Mouse (Mus musculus): ENCODE results near the gene Ttll5. TPM values are rescaled to one million over a fixed set of nuclear protein-coding genes. Genes with fewer than 3 reads are reported as not detected.

Gene Ttll5
- polyA plus RNA-seq, 1 experiment, result 7.3 TPM

DNA sequence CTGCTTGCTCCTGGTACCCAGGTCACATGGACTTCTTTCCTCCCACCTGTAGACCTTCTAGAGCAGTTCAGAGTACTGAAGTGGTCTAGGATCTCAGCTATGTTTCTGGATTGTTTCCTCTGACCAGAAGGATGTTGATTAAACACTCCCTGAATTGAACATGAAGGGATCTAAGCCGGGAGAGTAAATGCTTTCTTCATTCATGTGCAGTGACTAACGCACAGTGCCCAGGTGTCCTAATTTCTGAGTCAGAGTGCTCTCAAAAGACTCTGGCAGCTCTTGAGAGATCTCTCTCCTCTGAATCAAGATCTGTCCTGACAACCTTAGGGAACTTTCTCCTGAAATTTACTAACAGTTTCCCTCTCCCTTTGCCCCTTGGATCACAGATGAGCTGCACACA is 187.7 kb downstream of the Ttll5 start:
- DNase-seq (ENCODE audit: low spot score), result no peak

DNA sequence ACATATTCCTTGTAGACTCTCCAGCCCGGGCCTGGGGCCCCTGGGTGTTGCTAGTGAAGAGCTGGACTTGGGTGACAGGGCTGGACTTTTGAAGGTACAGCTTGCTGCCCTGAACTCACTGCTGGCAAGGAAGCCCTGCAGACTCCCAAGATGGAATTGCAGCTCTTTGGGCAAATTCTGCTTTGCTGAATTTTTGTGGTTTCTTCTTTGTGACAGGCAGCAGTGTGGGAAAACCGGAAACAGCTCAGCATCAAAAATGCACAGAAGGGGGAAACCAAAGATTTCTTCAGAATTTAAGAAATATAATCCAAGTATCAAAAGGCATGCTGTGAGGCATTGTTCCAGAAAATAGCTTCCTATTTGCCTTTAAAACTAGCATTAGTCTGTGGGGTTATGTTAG is 189.7 kb downstream of the Ttll5 start:
- DNase-seq (ENCODE audit: low spot score), result no peak

DNA sequence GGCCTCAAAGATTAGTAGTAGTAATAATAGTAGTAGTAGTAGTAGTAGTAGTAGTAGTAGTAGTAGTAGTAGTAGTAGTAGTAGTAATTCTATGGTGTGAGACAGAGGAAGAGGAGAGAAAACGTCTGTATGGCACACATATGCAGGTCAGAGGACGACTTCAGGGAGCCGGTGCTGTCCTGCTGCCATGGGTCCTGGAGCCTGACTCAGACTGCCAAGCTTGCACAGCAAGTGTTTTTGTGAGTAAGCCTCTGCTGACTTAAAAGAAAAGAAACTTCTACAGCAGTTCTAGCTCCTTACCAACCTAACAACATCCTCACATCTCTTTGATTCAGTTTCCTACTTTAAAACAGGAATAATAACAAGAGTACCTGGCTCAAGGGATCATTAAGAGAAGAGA is 190.2 kb downstream of the Ttll5 start:
- DNase-seq (ENCODE audit: low spot score), result no peak

DNA sequence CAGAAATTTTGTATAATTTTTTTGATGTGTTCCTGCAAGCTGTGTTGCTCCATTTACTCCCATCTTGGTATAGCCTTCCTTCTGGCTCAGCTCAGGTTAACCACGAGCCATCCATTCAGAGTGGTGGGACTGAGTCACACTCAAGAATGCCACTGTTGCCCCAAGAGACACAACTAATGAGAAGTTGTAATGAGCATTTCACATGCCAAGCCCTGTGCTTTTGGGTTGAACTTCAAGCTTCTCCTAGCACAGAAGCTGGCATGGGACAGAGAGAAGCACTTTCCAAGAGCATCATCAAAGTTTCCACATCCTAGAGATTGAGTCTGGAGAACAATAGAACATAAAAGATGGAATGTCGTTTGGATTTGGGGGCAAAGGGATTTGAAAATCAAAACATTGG is 190.7 kb downstream of the Ttll5 start:
- no peak for DNase-seq (ENCODE audit: low spot score)

DNA sequence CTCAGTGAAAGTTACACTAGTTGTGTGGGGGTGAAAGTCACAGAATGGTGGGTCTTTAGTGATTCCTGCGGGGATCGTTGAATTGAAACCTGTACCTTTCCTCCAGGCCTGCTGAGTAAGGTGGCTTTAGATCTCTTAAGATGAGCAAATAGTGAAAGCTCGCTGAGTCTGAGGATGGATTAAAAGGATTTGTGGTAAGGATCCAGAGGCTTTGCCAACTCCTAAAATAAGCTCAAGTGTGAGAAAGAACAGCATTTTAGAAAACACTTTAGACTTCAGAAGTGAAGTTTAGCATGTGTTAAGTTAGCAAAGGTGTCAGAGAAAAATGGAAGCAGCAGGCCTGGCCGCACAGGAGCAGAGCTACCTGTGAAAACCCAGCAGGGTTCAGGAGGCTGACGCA is 192.9 kb downstream of the Ttll5 start:
- no peak for DNase-seq (ENCODE audit: low spot score)

DNA sequence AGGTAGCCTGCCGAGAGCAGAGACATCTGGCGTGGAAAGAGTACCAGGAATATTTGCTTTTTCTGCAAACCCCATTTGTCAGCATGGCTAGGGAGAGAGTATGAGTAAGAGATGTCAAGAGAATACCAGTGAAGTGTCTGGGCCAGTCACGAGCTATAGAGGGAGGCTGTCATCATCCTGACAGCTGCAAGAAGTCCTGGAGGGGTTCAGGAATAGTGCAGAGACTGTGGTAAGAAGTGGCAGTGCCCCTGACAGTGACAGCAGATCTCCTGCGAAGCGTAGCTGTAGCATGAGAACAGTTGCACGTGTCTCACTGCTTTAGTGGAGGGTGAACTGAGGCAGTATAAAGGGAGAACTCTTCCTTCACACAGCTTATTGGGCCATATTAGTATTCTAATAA is 197.1 kb downstream of the Ttll5 start:
- DNase-seq (ENCODE audit: low spot score), result no peak

DNA sequence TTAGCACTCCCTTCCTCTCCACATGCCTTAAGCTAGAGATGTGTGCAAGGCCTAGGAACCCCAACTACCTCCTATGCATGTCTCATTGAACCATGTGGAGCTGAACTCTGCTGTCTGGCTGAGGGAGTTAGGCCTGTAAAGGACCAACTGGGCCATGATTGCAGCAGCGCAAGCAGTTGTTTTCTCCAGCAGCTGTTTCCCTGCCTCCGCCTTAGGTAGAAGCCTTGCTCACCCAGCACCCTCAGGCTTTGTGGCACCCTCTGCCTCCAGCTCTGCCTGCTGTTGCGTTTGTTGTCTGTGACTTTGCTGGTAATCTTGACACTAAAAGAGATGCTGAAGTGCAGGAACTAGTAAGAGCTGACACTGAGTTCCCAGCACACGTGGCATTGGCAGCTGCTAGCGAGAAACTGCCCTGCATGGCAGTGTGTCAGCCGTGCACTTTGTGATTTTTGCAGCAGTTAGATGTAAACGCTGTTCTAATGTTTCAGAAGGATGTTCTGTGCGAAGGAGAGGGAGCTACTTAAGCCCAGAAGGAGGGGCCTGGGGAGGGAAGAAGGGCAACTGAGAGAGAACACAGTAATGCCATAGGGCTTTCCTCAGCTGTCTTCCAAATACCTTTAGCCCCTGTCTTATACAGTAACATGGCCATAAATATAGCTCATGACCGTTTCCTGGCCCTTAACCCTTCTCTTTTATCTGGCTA is 198.0 kb downstream of the Ttll5 start:
- DNase-seq (ENCODE audit: low spot score), result no peak

DNA sequence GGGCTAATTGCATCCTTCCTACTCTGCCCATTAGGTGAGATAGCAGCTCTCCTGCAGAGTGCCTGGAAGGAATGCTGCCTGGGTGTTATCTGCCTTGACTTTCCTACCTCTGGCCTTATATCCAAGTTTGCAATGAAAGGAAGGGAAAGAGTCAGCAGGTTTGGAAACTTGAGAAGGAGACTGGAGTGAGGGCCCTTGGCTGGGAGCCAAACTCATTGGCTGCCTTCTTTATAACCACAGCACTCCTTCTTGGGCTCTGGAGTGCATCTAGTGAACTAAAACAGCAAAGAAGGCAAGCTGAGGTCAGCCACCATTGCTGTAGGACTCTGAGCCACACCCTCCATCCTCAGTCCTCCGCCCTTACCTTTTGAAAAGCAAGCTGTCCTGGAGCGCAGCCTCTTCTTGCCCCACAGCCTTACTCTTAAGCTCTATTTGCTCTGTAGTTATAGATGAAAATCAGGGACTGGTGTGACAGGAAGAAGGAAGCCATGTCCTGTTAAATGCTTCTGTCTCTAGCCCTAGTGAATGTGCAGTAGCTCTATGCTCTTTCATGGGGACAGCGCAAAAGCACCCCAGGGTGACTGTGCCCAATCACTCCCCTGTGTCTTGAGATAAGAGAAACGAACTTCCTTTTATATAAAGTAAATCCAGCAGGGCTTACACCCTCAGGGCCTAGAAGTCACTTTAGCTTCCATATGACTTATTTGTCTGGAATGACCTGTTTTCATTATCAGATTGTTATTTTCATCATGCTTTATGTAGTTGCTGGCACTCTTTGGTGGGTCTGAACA is 198.8 kb downstream of the Ttll5 start:
- DNase-seq (ENCODE audit: low spot score), result no peak

DNA sequence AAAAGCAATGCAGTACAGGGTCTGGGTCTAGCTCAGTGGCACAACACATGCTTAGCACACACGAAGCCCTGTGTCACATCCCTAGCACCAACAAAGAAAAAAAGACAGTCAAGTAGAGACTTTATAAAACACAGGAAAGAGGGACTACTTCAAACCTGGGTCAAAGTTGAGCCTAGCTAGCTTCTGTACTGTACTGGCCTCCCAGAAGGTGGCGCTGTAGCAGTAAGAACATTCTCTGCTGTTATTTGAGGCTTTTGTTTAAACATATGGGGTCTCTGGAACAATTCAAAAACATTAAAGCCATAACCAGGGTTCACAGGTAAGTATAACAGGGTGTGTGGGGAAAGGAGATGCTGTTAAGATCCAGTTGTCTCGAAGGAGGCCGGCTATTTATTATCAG is 200.0 kb downstream of the Ttll5 start:
- no peak for DNase-seq (ENCODE audit: low spot score)

DNA sequence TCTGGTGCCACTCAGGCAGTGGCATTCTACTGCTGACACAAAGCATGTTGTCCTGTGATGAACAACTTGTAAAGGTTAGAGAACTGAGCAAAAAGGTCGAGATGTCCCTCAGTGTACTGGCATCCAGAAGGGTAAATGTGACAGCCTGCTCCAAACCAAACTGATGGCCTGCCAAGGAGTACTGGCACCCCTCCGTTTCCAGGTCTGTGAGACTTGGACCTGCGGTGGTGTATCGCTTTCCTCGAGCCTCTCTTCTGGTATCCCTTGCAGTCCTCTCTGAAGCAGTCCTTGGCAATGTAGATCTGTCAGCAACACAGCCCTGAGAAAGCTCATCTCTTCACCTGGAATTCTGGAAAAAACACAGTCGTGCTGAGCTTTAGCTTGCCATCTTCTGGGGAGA is 201.0 kb downstream of the Ttll5 start:
- no peak for DNase-seq (ENCODE audit: low spot score)

DNA sequence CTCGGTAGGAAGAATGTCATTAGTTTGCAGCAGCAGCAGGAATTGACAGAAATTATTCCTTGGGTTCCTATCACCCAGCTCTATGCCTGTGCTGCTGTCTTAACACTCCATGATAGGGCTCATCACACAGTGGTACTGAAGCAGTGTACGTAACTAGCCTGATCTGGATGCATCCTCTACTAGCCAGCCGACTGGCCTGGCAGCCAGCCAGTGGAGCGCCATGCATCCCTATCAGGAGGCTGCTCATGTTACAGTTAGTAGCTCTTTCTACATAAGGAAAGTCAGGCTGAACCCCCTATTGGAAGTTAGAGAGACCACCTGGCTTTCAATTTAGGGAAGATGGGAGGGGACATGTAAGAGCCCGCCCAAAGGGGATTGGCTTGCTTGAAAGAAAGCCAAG is 202.5 kb downstream of the Ttll5 start:
- DNase-seq (ENCODE audit: low spot score), result no peak

DNA sequence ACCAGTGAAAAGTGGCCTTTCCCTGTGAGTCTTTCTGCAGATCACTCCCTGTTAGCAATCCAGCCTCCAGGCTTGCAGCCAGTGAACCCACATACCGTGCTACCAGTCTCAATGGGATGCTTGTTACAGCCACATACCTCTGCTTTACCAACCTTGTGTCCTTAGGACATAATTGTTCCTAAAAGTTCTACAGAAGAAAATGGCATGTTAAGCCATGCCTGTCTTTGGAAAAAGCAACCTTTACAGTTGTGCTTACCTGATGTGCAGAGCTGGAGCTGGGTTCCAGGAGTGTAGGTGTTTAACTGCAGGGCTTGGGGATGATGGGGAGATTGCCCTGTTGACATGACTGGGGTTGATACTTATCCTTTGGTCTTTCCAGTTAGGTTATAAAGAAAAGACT is 203.3 kb downstream of the Ttll5 start:
- DNase-seq (ENCODE audit: low spot score), result no peak

DNA sequence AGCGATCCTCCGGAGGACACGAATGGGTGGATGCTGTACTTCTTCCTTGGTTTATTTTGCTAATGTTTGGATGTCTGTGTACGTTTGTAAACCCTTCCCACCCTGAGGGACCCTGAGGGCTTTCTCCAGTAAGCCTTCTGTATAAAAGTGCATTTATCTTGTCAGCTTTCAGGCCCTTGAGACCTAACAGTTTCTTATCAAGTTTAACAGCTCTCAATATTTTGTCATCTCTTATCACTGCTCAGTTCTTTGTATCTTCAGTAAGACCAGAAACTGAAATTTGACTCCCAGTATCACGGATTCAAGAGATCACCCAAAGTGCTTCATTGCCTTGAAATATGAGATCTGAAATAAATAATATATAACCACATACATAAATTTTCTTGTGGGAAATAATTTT is 206.5 kb downstream of the Ttll5 start:
- DNase-seq (ENCODE audit: low spot score), result no peak

DNA sequence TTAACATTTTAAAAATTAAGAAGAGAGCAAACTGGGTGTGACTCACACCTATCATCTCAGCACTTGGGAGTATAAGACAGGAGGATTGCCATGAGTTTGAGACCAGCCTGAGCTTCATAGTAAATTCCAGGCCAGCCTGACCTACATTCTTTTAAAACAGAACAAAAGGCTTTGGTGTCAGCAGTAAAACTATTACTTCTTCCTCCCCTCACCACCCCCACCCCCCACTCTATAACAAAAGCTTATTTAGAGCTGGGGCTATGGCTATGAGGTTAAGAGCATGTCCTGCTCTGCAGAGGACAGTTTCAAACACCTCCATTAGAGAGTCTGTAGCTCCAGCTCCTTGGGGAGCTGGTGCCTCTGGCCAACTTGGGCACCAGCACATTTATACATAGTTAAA is 211.1 kb downstream of the Ttll5 start:
- no peak for DNase-seq (ENCODE audit: low spot score)

DNA sequence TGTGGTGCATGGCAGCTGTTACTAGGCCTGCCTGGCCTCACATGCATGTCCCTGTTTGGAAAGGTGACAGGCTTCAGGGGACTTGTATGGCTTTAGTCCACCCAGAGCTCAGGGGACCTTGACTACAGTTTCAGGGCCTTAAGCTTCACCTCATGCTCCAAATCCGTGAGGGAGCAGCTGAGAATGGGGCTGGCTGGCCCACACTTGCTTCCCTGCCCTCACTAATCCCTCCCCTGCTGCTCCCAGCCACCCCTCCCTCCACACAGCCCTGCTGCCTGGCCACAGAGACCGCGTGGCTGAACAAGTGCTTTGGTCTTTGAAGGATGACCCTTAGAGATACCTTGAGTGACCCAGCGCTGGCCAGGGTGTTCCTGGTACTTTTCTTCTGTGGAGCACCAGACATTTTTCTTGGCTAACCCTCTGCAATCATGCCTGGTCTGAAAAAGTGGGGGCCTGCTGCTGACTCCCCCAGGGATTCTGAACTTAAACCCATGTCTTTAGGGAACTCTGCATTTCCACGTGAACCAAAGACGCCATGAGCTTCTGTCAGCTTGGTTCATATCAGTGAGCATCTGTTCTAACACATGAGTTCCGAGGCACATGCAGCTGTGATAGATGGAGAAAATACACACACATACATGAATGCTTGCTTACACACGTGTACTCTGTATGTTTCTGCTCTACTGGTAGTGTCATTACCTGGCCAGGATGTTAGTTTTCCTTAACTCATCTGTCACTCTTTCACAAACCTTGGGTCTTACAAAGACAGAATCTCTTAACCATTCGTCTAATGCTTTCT is 212.1 kb downstream of the Ttll5 start:
- no peak for DNase-seq (ENCODE audit: low spot score)

DNA sequence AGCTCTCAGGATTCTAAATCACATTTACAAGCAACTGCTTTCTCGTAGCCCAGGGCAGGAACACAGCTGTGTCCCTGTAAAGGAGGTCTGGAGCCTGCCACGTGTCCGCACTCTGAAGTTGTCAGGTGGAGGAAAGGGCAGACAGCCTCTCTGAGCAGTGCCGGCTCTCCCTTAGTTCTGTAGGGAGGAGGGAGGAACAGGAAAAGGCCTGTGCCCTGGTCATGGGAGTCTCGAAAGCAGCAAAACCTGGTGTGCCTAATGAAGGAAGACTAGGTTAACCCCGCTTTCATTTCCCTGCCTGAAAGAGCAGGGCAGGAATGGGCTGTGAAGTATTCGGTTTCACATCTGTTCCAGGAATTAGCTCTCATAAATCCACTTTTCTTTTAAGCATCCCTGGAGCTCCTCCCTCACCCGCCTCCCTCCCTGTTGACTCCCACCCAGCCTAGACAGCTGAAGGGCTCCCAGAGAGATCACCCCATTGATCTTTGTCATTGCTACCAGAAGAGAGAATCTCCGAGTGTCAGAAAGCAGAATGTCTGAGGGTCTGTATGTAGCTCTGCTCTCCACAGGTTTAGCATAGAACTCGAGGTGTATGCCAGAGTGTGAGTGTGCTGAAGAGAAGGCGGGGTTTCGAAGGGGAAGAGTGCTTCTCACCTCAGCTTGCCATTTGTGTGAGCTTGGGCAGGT is 212.9 kb downstream of the Ttll5 start:
- DNase-seq (ENCODE audit: low spot score), result no peak

DNA sequence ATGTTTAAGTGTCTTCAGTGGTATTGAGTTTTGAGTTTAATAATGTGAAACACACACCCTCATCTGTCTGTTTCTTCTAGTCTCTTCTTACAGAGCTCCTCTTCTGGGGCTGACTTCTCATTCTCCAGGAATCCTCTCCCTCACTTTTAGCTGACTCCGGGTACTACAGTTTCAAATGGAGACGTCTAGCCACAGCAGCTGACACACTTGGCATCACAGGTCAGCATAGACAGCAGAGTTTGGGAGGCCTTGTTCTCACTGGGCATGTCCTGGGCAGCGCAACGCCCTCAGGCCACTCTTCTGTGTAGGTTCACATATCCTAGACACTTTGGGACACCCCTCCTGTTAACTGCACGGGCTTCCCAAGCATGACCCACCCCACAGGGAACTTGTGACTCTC is 214.6 kb downstream of the Ttll5 start:
- DNase-seq (ENCODE audit: low spot score), result no peak

DNA sequence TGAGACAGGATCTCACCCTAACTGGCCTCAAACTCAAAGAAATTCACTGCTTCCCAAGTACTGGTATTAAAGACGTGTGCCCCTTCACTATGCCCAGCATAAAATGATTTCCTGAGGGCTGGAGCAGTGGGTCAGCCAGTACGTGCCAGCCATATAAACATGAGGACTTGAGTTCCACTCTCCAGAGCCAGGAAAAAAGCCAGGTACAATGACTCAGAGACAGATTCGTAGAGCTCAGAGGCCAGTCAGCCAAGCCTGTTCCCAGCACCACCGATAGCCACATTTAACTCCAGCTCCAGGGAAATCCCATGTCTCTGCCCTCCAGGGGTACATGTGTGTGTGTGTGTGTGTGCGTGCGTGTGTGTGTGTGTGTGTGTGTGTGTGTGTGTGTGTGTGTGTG is 215.3 kb downstream of the Ttll5 start:
- DNase-seq (ENCODE audit: low spot score), result no peak

DNA sequence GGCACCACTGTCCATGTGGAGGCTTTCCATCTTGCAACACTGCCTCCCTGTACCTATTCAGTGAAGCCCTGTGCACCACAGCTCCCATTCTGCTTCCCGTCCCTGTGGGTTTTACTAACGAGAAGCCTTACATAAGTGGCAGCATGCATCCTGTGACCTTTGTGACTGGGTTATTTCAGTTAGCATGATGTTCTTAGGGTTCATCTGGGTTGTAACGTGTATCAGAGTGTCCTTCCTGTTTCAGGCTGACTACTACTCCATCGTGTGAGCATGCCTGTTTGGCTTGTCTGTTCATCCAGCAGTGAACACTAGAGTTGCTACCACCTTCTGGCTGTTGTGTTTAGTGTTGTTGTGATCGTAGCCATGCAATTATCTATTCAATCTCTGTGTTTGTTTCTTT is 221.7 kb downstream of the Ttll5 start:
- DNase-seq (ENCODE audit: low spot score), result no peak

DNA sequence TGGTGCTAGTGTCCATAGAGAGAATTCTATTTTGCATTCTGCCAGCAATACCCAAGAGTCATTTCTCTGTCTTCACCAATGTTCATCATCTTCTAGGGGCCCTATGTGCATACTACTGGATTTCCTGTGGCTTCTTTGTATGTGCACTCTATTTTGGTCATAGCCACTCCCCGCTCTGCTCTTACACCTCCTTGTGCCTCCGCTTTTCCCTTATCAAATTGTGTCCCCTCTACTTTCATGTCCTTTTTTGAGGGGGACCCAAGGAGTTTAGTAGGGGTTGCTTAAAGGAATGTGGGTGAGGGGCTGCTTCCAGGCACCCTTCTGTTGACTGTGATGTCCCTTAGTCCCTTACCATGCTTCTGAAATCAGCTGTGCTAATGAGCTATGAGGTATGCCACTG is 222.3 kb downstream of the Ttll5 start:
- DNase-seq (ENCODE audit: low spot score), result no peak

DNA sequence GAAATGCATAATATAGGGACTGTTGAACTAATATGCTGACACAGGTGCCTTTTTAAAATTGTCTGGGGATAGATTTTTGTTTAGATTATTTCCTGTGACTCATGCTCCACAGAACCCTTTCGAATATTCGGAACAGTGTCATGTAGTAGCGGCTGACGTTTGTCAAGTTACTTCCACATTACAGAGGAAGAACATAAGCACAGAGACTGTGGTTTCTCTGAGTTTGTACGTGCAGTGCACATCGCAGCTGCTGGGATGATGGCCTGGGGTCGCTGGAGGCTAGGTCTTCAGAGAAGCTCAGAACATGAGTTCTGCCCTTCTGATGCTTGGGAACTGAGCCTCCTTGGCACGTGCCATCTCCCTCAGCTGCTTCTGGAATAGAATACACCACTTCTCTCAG is 222.9 kb downstream of the Ttll5 start:
- DNase-seq (ENCODE audit: low spot score), result no peak

DNA sequence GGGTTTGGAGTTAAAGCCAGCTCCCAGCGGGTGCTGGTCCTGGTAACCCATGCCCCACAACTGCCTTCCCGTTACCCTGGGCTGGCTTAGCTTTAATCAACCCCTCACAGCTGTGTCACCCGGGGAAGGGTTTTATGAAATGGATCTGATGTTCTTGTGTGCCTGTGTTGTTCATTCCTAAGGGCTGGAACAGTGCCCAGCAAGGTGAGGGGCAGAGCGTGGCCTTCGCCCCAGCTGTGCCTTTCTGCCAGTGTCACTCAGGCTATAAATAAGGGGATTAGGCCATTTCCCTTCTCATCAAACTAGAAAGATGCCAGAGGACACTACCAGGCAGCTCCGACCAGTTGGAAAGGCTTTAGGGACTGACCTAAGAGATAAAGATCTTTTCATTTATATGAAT is 225.4 kb downstream of the Ttll5 start:
- no peak for DNase-seq (ENCODE audit: low spot score)

All from urinary bladder, adult 2 months (tissue).